Mouse (Mus musculus) ovary, postnatal 10 days (tissue): ENCODE data around the gene Fzd4.

Experiments used
- DNase-seq: peaks from one replicate; pipeline ENCODE4 v3.0.0; 2022; ENCODE audit warnings: low spot score

Fzd4 gene

DNA sequence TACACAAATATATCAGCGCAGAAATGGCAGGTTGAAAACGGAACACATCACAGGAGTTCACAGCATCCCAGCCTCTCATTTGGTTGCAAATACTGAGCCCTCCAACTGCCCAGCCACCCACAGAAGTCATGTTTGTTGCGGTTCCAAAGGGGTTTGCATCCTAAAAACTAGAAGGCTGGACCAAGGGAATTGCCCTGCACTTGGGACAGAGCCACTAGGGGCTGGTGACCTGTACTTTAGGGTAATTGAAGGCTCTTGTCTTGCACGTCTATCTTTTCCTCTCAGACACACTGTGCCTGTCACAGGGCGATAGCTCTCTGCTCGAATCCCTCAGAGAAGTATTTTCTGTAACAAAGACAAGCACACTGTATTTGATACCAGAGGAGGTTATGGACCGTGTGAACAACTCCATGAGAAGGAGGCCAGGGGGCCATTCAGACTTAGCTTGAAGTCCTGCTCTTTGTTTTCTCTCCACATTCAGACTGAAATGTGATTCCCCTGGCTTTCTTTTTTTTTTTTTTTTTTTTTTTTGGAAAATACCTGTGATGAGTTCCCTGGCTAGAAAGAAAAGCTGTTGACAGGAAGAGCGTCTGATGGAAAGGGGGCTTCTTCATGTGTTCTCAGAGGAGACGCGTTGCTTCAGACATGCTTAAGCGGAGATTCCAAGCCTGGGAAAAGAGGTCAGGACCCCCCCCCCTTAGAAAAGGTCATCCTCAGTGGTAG lies 2.9 kb upstream of the Fzd4 start:
- DNase-seq: no peak

DNA sequence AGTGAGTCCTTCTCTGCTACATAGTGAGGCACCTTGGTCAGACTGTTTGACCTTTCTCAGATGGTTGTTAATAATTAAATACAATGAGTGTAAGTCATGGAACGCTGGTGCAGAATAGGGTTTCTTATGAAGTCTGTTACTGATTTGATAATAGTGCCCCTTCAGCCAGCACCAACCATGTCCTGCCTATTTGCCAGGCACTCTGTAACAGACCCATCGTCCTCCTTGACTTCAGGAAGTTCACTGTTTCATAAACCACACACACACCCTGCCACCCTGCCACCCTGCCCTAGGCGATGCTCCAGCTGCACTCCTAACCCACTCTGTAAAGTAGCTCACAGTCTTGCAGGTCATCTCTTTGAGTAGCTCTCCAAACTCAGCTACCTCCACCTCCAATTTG lies 2.2 kb upstream of the Fzd4 start:
- DNase-seq: no peak

DNA sequence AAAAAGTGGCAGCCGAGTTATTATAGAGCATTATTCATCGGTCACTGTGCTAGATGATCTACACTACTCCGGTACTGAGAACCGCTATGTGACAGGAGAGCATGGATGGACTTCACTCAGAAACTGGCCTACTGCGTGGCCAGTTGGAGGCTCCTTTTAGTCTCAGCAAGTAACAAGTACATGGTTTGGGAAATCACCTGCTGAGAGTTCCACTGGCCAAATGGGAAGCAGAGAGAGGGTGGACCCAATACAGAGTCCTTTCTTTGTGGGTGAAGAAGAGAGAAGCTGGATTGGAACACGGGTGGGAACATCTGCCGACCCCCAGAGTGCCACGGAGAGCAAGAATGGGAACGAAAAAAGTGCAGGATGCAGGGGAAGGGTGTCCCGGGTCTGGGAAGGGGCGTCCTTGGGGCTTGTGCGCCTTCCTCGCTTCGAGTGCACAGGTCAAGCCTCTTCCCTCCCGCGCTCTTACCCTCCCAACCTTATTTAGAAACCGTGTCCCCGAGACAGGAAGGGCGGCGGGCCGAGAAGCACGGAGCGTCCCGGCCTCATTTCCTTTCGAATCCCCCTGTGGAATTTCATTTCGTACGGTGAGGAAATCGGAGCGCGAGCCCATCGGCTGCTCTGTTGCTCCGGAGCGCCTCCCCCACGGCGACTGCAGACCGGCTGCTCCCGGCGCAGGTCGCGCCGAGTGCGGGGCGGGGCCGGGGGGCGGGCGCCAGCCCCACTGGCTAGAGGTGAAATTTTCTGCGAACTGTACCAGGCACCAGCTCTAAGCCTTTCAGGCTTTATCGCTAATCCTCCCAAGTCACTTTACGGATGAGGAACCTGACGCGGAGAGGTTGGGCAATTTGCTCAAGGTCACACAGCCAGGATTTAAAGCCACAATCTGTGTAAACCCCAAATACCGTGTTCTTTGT lies 842 bp upstream of the Fzd4 start:
- DNase-seq: peak; percentile 49

DNA sequence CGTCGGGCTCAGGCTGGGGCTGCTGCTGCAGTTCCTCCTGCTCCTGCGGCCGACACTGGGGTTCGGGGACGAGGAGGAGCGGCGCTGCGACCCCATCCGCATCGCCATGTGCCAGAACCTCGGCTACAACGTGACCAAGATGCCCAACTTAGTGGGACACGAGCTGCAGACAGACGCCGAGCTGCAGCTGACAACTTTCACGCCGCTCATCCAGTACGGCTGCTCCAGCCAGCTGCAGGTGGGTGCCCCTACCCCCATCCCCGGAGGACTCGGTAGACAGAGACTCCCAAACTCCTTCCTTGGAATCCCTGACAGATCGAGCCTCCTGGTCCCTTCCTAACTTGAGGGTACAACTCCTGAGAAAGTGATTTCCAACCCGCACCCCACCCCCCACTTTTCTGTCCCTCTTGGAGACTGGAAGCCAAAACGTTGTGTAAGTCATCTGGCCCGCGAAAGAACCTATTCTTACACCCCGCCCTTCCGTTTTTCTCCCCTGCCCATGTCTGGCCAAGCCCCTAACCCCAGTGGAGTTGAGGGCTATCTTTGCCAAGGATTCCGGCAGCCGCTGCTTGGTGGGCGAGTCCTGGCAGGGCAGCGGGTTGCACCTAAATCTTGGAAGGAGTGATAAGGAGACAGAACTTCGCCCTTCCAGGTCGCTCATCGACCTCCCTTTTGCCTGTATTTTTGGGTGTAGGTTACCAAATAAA lies 732 bp downstream of the Fzd4 start:
- no peak for DNase-seq

DNA sequence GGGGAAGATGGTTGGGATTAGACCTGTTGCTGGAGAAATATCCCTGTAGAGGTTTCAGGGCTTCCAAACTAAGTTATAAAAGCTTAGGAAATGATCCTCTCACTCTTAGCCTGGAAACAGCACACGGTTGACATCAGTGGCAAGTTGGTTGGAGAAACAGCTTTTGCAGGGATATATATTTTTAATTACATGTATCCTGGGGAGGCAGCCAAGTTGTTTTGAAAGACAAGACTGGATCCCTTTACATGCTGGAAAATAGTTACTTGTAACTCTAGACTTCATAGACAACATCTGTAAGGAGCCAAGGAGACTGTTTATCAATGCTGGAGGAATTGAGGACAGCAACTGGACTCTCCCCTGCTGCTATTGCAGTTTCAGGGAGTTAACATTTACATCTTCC lies 1.9 kb downstream of the Fzd4 start:
- DNase-seq: no peak

DNA sequence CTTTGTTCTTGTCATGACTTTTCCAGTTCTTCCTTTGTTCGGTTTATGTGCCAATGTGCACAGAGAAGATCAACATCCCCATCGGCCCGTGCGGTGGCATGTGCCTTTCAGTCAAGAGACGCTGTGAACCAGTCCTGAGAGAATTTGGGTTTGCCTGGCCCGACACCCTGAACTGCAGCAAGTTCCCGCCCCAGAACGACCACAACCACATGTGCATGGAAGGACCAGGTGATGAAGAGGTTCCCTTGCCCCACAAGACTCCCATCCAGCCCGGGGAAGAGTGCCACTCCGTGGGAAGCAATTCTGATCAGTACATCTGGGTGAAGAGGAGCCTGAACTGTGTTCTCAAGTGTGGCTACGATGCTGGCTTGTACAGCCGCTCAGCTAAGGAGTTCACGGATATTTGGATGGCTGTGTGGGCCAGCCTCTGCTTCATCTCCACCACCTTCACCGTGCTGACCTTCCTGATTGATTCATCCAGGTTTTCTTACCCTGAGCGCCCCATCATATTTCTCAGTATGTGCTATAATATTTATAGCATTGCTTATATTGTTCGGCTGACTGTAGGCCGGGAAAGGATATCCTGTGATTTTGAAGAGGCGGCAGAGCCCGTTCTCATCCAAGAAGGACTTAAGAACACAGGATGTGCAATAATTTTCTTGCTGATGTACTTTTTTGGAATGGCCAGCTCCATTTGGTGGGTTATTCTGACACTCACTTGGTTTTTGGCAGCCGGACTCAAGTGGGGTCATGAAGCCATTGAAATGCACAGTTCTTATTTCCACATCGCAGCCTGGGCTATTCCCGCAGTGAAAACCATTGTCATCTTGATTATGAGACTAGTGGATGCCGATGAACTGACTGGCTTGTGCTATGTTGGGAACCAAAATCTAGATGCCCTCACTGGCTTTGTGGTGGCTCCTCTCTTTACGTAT lies 3.1 kb downstream of the Fzd4 start:
- DNase-seq: no peak

DNA sequence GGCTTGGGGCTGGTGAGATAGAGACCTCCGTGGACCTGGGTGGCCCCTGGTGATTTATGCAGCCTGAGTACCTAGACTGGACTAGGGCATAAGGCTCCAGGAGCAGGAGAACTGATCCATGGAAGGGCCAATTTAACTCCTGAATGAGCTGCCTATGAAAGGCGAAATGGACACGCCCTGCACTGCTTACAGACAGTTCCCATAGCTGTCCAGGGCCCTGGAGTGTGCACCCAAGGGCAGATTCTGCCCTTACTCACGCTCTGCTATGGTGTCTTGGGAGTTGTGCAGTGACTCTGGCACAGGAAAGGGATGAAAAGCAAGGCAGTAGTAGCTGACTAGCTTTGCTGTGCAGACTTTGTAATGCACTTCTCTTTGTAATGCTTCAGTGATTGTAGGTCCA lies 6.1 kb downstream of the Fzd4 start:
- no peak for DNase-seq

DNA sequence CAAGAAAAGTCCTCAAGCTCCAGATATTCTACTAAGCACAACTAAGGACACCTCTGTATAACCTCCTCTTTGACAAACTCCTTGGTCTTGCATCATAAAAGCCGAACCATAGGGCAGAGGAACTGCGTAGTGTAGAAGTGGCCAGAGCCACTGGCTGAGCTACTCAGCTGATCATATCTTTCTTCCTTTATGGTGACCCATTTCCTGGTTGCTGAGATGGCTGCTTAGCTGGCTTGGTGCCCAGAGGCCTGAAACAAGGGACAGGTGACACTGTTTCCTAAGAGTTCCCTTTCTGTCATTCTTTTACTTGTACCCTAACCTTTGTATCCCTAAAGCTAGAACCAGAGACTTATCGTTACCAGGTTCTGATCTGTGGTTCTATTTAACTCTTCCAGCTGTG lies 7.2 kb downstream of the Fzd4 start:
- no peak for DNase-seq

DNA sequence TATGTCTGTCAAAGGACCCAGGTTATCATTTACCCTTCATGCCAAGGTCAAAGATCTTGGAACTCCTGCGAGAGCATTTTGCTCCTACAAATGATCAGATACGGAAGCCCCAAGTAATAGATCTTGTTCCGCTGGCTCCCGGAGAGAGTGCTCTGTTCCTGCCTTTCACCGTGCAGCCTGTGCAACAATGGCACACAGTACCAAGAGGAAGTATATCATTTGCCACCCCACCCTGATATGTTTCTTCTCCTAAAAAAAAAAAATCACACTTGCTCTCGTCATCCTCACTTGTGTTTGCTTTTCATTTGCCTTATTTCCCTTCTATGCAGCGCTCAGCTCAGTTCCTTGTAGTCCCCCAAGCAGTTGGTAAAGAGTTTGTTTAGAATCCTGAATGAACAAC lies 7.9 kb downstream of the Fzd4 start:
- no peak for DNase-seq

DNA sequence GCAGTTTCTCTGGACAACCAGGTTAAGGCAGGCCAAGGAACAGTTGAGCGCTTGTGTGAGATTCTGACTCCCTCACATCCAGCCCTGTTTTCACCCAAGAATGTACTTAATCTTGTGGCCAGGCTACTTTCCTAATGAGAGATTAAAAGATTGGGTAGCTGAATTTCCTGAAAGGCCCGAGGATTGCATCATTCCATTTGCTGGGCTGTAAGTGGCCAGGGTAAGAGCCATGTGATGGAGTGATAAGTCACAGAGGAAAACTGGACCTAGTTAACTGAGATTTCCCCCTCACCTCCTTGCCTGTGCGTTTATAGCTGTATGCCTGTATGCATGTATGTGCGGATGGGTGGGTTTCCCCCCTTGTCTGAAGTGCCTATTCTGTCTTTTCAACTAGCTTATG lies 11.9 kb downstream of the Fzd4 start:
- no peak for DNase-seq

DNA sequence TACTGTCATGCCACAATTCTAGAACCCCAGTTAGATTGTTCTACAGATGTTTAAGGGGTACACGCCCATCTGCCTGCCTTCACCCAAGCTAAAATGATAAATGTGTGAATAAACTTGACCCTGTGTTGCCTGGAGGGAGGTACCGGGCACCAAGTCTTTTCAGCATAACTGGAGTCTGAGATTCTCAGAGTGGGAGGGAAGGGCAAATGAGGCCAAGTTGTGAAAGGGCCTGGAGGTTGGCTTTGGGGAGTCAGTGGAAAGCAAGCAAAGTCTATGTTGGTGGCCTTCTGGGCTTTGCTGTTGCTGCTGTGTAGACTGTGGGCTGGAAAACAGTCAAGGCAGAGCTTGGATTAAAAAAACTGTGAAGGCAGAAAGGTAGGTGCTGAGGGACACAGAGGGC lies 13.6 kb downstream of the Fzd4 start:
- DNase-seq: no peak

DNA sequence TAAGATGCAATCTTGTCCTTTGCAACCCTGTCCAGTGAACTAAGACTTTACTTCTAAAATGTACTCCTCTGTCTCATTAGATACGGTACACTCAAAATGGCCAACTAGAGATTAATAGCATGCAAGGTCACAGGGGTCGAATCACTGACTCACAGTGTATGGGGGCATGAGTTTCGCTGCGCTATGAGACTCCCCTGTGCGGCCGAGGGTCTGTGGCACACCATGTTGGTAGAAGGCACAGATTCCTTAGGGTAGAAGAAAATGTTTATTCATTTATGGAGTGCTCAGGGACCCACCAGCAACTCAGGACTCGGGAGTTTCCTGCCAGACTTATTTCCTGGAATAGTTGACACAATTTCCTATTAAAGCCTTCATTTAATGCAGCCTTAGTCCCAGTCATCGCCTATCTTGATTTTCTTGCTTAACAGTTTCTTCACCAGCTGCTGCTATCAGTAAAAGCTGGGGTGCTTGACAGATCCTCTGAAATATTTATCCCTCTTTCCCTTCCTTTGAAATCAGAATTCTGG lies 14.0 kb downstream of the Fzd4 start:
- no peak for DNase-seq

DNA sequence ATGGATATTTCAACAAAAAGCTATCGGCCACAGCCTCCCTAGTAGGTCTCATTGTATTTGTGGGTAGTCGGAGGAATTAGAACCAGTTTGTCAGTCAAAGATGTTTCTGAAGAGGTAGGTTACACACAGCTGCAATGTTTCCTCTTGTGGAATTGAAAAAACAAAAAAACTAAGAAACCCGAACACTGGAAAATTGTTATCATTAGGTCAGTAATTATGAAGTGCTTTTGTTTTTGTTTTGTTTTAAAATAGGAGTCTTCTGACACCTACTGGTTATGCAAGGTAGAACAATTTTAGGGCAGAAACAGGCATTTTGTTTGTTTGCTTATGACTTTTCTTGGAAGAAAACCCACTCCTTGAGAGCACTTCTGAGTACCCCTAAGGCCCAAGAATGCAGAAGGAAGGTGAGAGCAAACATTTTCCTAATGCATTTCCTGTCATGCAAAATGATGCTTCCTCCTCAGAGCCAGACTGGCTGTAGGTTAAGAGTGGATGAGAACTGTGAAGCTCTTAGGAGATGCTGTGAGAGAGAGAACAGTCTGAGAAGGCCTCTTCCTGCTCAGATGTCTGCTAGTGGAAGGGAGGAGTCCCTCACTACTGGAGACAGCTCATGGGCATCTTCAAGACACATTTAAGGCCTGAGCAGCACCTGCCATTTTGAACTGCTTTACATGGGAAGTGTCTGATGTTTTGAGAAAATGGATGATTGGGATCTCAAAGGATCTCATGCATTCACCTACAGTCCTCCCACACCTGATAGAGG lies 14.9 kb downstream of the Fzd4 start:
- DNase-seq: no peak

DNA sequence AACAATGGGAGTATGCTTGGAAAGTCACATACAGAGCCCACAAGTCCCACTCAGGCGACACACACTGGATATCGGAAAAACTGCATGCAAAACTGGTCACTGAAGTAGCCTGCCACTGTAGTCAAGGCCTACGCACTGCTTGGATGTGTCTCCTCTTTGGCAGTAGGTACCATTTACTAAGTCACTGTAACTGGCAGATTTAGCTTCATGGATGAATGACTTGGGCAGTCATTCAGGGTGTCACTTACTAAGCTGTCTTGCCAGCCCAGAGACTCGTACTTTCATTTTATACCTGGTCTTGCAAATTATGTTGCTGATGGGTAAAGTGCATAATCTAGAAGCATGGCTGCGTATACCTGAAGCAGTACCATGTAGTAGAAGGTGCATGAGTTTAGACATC lies 17.1 kb downstream of the Fzd4 start:
- no peak for DNase-seq

DNA sequence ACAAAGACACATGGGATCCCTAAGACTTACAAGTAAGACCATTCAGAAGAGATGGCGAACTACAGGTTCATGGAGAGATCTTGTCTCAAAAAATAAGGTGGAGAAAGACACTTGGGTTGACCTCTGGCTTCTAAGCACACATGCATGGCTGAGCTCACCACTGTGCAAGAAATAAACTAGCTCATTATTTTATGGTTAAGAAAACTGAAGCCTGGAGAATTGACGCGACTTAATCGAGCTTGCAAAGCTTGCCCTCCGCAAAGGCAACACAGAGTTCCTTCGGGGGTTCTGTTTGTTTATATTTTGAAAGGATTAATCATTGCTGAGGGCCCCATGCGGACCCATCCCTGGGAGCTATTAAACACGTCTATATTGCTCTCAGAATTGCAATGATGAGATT lies 18.5 kb downstream of the Fzd4 start:
- DNase-seq: no peak

DNA sequence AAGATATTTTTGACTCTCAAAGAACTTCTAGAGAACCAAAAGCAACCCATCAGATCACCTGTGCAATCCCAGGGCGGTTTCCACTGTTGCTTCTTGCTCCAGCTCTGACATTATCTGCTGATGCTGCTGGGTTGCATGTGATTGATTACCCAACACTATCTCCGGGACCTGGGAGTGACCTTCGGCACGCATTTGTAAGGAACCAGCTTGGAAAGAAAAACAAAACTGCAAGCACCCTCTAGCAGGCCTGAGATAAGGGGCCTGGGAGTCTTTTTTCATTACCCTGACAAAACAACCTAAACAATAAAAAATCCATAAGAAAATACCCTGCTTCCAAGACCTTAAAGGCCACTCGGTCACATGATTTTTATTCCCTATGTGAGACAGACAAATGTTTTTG lies 19.0 kb downstream of the Fzd4 start:
- DNase-seq: no peak

DNA sequence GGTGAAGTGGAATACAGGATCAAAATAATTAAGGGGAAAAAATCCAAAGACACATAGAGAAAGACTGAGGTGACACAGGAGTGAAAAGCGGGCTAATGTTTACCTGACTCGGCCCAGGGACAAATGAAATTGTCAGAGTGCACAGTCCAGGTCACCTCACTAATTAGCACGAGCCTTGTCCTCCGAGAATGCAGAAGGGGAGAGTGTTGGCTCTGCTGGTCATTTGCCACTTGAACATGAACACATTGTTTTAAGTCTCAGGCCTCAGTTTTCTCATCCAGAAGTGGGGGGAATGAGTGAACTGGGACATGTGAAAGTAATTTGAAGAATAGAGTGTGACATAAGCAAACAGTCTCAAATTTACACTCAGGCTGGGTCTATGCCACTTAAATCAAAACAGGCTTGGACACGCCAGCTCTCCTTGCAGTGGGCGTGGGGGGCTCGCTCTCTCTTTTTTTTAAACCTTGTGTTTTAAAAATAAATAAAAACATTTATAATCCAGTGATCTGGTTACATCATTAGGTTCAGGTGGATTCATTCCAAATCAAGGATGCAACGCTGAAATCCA lies 19.6 kb downstream of the Fzd4 start:
- no peak for DNase-seq

DNA sequence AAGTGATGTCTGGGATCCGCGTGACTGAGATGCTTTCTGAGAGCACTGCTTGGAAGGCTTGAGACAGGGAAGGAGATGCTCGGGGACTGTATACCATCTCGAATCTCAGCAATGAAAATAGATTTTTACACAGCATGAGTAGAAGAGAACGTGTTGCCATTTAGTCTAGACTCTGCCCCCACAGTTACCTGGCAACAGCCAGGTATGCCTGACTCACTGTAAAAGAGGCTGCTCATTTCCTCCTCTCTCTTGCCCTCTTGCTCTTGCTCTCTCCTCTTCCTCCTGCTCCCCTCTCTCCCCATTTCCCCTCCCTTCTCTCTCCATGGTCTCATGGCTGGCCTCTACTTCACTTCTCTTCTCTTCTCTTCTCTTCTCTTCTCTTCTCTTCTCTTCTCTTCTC lies 20.5 kb downstream of the Fzd4 start:
- DNase-seq: no peak

DNA sequence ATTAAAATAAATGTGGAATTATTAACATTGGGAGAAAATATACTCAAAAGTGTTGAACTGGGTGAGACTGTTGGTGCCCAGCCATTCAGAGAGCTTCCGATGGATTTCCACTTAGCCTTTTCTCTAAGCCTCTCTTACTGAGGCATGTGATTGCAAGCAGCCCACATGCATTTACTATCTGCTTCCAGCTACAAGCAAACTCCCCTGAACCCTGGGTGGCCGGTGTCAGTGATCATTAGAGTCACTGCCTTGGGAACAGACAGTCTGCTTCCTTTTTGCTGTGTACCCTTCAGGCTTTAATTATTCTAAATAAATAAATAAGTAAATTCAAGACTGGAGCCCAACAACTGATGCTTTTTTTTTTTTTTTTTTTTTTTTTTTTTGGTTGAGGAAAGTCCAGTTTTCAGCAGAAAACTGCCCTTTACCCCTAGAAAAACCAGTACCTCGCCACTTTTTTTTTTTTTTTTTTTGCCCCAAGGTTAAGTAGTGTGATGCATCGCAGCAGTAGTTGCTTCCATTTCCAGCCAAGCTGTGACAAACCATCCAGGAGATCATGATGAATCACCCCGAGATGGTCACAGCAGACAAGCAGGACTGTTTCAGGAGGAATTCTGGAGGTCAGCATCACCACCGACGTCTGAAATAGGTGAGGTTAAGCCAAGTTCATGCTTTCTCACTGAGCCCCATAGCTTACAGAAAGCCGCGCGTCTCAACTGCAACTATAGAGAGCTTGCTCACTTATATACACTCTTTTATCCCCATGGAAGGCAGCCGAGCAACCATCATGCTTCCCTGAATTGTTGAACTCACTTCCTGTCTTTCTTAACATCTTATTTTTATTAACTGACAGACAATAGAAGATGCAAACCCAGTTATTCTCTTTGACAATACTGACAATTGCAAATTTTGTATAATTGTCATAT lies 21.9 kb downstream of the Fzd4 start:
- no peak for DNase-seq
